Mouse (Mus musculus) heart, adult 2 months (tissue): ENCODE data around the gene Smc6.

ENCODE experiments used
- CTCF ChIP-seq: fragments of 200-600 bp; IDR thresholded peaks from 2 replicates; pipeline ENCODE4 v1.8.1; 2022; ENCODE audit warnings: antibody characterized with exemption, mild to moderate bottlenecking, moderate library complexity
- EP300 ChIP-seq: fragments of 200-500 bp; IDR thresholded peaks from 2 replicates; pipeline ENCODE4 v1.6.1; 2011; ENCODE audit warnings: low read depth, low read length, control low read depth; ENCODE audit not compliant: insufficient read depth

GRCm38 (mm10) chr12:11306753-11307645 lies 41.3 kb downstream of the Smc6 start:
- no peak for TF ChIP-seq EP300
- no peak for TF ChIP-seq CTCF
